Mouse (Mus musculus) cerebellum, adult 11-12 months (tissue): Measurements from ENCODE around the gene Gpr156.

Experiments
- DNase-seq: peaks from one replicate; pipeline ENCODE4 v3.0.0; 2022

The Gpr156 gene

DNA sequence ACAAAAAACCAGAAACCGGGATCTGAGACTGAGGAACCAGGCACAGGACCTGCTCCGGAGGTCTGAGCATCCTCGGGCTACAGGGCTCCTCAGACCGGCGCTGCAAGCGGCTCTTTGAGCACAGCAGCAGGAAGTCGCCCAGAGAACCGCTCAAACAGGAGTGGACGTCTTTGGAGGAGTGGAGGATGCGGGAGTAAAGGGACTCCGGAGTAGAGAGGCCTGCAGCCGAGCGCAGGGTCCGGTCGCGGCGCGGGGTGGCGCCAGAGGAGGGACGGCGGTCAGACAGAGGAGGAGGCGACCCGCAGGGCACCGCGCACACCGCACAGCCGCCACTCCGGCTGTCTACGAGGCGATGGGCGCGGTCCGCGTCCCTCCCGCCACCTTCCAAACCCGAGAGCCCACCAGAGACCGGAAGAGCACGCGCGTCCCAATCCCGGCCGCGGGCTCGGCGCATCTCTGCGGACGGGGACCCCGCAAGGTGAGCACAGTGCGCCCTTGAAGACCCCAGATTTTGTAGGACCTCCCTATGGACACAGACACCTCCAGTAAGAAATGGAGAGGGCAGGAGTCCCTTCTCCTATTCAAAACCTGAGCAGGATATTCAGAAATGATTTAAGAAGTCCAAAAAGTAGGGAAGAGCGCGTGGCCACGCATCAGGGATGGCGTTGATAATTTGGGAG lies at the start of gene Gpr156:
Gene Gpr156 (plus strand): TSS at position 359 of the 680 bp plus-strand sequence.
- no peak for DNase-seq

DNA sequence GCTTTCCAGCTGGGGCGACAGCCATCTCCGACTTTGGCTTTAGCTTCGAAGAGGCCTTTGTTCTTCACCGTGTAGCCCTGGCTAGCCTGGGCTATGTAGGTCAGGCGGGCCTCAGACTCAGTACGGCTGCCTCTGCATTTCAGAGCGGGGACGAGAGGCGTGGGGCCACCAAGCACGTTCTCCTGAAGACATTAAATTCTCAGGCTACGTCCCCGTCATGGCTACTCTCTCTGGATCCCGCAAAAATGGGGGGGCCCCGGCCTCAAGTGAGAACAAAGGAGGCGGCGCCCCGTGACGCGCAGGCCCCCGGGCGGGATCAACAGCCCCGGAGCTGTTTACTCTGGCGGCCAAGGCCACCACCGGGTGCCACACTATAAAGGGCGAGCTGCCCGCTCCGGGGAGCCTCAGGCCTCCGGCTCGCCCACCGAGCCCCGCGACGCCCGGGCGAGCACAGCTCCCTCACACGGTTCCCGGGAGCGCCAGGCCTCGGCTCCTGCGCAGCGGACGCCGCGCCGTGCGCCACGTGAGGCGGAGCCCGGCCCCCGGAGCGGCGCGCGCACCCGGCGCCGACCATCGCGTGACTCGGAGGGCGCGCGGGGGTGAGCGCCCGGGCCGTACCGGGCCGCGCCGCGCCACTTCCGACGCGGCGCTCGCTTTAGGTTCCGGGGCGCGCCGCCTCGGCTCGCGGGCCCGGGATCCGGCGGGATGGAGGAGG lies 48.3 kb upstream of the Gpr156 start, which contains the start of gene Lrrc58:
Gene Lrrc58 (plus strand): TSS at position 599 of the 715 bp plus-strand sequence.
- DNase-seq: peak; percentile 87

- peak; percentile 80 for DNase-seq
Measured at GRCm38 (mm10) chr16:37868506-37869469, 47.5 kb upstream of the Gpr156 start.

GRCm38 (mm10) chr16:37869470-37870231 lies 46.6 kb upstream of the Gpr156 start:
- DNase-seq: no peak

- peak; percentile 18 for DNase-seq
Measured at GRCm38 (mm10) chr16:37871112-37871715, 45.1 kb upstream of the Gpr156 start.

GRCm38 (mm10) chr16:37874501-37875235 lies 41.6 kb upstream of the Gpr156 start:
- no peak for DNase-seq

DNA sequence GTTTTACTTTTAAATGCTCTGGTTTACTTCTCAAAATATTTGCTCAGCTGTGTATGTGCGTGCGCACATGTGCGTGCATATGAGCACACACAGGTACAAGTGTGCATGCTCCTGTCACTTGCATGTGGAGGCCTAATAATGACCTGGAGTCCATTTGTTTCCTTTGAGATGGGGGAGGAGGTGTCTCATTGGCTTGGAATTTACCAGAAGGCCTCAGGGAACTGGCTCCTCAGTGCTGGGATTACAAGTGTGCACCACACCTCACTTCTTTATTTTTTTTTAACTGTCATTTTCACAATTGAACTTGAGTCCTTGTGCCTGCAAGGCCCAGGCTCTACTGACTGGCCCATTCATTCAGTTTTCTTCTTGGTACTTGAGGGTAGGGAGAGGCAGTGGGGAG lies 38.9 kb upstream of the Gpr156 start:
- no peak for DNase-seq

GRCm38 (mm10) chr16:37878951-37879505 lies 37.3 kb upstream of the Gpr156 start:
- no peak for DNase-seq

DNA sequence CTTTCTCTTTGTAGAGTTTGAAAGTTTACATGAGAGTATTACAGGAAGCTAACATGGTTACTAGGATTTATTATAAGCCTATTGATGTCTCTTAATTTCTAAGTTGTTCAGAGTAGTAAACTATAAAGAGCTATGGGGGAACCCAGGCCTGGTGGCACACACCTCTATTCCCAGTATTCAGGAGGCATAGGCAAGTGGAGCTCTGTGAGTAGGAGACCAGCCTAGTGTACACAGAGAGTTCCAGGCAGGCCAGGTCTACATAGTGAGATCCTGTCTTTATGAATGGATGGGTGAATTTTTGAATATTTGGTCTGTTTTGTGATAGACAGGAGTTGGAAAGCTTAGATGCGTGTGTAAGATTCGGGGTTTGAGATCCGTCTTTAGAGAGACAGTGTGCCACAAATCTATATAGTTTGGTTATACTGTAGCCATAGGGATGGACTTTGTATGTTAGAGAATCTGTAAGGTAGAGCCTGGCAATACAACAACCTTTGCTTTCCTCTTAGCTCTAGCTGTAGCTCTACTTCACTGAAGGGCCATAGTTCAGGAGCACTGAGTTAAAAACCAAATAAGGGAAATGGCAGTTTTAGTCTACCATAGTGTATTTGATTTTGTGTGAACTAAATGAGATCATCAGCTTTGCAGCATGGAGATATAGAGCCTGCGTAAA lies 36.4 kb upstream of the Gpr156 start:
- no peak for DNase-seq

DNA sequence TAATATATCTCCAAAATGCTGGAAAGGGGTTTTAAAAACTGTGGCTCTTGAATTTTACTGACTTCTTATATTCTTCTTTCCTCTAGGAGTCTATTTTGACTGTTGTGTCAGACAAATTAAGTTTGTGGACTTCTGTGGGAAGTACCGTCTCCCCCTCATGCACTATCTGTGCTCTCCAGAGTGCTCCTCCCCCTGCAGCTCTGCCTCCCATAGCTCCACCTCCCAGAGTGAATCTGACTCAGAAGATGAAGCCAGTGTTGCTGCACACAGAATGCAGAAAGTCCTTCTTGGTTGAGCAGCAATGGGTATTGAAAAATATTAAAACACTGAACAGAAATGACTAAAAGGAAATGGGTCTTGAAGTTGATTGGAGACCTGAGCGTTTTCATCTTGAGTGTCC lies 35.1 kb upstream of the Gpr156 start:
- no peak for DNase-seq

- no peak for DNase-seq
Measured at GRCm38 (mm10) chr16:37888986-37889385, 27.3 kb upstream of the Gpr156 start.

DNA sequence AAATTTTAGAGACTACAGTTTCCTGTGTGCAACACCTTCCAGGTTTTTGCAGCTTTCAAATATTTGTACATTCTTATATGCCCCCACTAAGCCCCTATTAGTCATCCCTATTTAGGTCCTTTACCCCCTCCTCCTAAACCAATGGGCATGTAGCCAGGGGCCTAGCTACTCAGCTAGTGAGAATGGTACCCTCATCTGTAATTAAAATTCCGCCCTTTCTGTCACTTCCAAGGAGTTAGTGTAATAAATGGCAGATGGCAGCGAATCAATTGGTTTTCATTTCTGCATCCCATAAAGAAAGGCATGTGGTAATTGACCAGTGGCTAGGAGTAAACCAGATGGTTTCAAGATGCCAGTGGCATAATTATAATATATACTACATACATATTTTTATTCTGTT lies 23.6 kb upstream of the Gpr156 start:
- no peak for DNase-seq

- DNase-seq: no peak
Measured at GRCm38 (mm10) chr16:37893381-37893780, 22.9 kb upstream of the Gpr156 start.

- no peak for DNase-seq
Measured at GRCm38 (mm10) chr16:37893942-37894341, 22.4 kb upstream of the Gpr156 start.

DNA sequence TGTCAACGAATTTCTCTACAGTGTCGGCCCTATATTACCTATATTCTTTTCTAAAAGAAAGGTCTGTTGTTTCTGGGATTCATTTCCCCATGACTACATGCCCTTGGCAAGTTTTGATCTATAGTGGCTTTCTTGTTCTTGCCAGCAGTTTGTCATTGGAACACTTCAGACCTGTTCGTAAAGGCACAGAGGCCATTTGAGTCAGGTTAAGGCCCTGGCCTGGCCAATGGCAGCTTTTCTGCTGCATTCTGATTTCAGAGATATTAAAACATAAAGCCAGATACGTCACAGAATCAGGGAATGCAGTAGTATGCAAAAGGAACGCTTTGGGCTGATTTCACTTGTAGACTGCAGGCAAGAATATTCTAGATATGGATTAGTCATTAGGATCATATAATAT lies 17.5 kb upstream of the Gpr156 start:
- DNase-seq: no peak

GRCm38 (mm10) chr16:37899357-37899756 lies 16.9 kb upstream of the Gpr156 start:
- DNase-seq: no peak

- no peak for DNase-seq
Measured at GRCm38 (mm10) chr16:37901318-37901717, 15.0 kb upstream of the Gpr156 start.

DNA sequence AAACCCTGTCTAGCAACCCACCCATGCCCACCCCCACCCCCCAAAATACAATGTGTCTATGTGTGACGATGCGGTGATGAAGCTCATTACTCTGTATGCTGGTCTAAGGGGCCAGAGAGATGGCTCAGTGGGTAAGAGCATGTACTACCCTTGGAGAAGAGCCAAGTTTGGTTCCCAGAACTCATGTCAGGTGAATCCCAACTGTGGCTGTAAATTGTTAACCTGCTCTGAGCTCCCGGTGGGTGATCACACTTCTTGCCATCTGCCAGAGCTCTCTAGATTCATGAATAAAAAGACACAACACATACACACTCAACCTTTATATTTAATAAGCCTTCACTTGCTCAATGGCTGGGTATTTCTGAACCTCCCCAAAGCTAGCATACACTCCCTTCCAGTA lies 9.8 kb upstream of the Gpr156 start:
- no peak for DNase-seq

GRCm38 (mm10) chr16:37911086-37911485 lies 5.2 kb upstream of the Gpr156 start:
- DNase-seq: no peak

DNA sequence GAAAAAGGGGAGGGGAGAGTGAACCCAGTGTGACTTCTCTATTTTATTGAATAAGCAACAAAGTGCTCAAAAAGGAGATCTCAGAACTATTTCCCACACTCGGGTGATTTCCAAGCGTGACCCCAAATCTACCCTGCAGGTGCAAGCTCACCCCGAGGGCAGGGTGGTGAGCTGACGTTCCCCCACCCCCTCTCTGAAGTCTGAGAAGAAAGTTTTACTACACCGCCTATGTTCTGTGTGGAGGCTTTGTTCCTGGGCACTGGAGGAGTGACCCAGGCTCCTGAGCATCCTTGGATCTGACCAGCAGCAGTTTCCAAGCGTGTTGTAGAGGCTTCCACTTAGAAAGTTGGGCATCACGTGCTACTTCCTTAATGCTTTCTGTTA lies 514 bp downstream of the Gpr156 start:
- no peak for DNase-seq
